In the genomic region with DNA sequence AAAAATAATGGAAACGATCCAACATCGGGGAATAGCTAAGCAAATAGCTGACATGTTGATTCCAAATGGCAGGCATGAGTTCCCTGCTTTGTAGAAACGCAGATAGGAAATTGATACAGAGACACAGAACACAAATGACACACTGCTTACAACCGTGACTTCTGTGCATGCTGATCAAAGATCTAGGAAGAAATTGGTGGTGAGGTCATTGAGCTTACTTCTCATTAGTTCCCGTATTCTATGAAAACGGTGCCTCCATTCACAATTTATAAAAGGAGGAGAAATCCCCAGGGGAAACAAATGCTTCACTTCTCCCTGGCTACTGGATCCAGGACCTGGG, we compare ENCODE assay signal across 11 mouse cellular contexts. TPM values are rescaled to one million over a fixed set of nuclear protein-coding genes. Genes with fewer than 3 reads are reported as not detected.
DNase-seq lines count a peak whose midpoint lies in the region; ATAC-seq lines count a peak whose summit lies in the region.
"Had no signal": no experiment of that assay in that cellular context is flagged by ENCODE, and none has a peak within 500 bp of the region (broad histone marks: within the 10 kb centered on the region; RNA-seq: fewer than 3 reads in every experiment).

No protein-coding gene starts in this region.

- DNase-seq in heart, adult 11 months, result no peak
- DNase-seq in MN1 (ENCODE audit: low spot score), result peak; percentile 31
- no peak for DNase-seq in midbrain, embryonic 11.5 days (ENCODE audit: low spot score, missing footprints)
- DNase-seq in ovary, adult 18-20 months (ENCODE audit: low spot score), result no peak
- DNase-seq in adipocyte (ENCODE audit: low spot score), result no peak
- DNase-seq in frontal cortex, postnatal 14 days (ENCODE audit: low spot score in 2 of 2), result no peak
- DNase-seq: gastrocnemius, postnatal 25 days; kidney, postnatal 14 days; right cerebral cortex, postnatal 14 days had no signal

- peak overlapping the region; percentile 23 for H3K4me3 ChIP-seq in heart, embryonic 16.5 days (ENCODE audit: low read length)
- 0 out of 2 replicates have a peak overlapping the region, but pooled peaks have one; percentile 4 for H3K4me3 ChIP-seq in forebrain, embryonic 13.5 days
- H3K4me3 ChIP-seq in midbrain, embryonic 11.5 days (ENCODE audit: low read depth, low read length), result peak overlapping the region; percentile 5; the same call in 1 of the 2 replicates

- no peaks in the 10 kb centered on the region for H3K9me3 ChIP-seq in heart, embryonic 16.5 days (replicated peaks; ENCODE audit: control insufficient read depth, low read length)
- H3K9me3 ChIP-seq in forebrain, embryonic 13.5 days (replicated peaks), result no peaks in the 10 kb centered on the region
- no peaks in the 10 kb centered on the region for H3K9me3 ChIP-seq in midbrain, embryonic 11.5 days (ENCODE audit: control insufficient read depth, low read length)

- no peaks in the 10 kb centered on the region for H3K36me3 ChIP-seq in heart, embryonic 16.5 days (ENCODE audit: control insufficient read depth, insufficient read depth)
- H3K36me3 ChIP-seq in forebrain, embryonic 13.5 days (ENCODE audit: poor library complexity, severe bottlenecking), result no peaks in the 10 kb centered on the region
- no peaks in the 10 kb centered on the region for H3K36me3 ChIP-seq in midbrain, embryonic 11.5 days (ENCODE audit: control insufficient read depth, insufficient read depth, low read length)

- H3K27me3 ChIP-seq in heart, embryonic 16.5 days (ENCODE audit: control insufficient read depth, insufficient read depth, low read length), result peaks cover 8% of the 10 kb centered on the region
- no peaks in the 10 kb centered on the region for H3K27me3 ChIP-seq in forebrain, embryonic 13.5 days
- peaks cover 2% of the 10 kb centered on the region; the same call in 1 of the 2 replicates for H3K27me3 ChIP-seq in midbrain, embryonic 11.5 days (ENCODE audit: control insufficient read depth, insufficient read depth, low read length)

- 48% methylated on average over 6 of the region's 6 CpGs for WGBS in heart, embryonic 16.5 days
- WGBS in forebrain, embryonic 13.5 days, result 7% methylated on average over 6 of the region's 6 CpGs
- WGBS in midbrain, embryonic 11.5 days, result 19% methylated on average over 6 of the region's 6 CpGs

- H3K4me2 ChIP-seq in heart, embryonic 16.5 days (ENCODE audit: low read depth, low read length), result peak overlapping the region; percentile 59
- H3K4me2 ChIP-seq in forebrain, embryonic 13.5 days, result peak overlapping the region; percentile 53
- peak overlapping the region; percentile 42 for H3K4me2 ChIP-seq in midbrain, embryonic 11.5 days

- peaks cover 31% of the 10 kb centered on the region for H3K4me1 ChIP-seq in heart, embryonic 16.5 days (ENCODE audit: control insufficient read depth, insufficient read depth, low read length)
- peaks cover 81% of the 10 kb centered on the region for H3K4me1 ChIP-seq in forebrain, embryonic 13.5 days
- peaks cover 60% of the 10 kb centered on the region for H3K4me1 ChIP-seq in midbrain, embryonic 11.5 days (ENCODE audit: control insufficient read depth, insufficient read depth, low read length)

- no peak overlapping the region for H3K9ac ChIP-seq in heart, embryonic 16.5 days (ENCODE audit: low read length)
- H3K9ac ChIP-seq in forebrain, embryonic 13.5 days, result peak overlapping the region; percentile 60; the same call in 1 of the 2 replicates
- H3K9ac ChIP-seq in midbrain, embryonic 11.5 days (ENCODE audit: low read length), result peak overlapping the region; percentile 18; the same call in 1 of the 2 replicates

- no peak for ATAC-seq in heart, embryonic 16.5 days (replicated peaks; ENCODE audit: extremely low read depth, insufficient read depth, low FRiP score)
- no peak for ATAC-seq in forebrain, embryonic 13.5 days
- ATAC-seq in midbrain, embryonic 11.5 days (ENCODE audit: low FRiP score), result no peak

- no peak overlapping the region for H3K27ac ChIP-seq in heart, embryonic 16.5 days (ENCODE audit: low read length)
- H3K27ac ChIP-seq in forebrain, embryonic 13.5 days, result peak overlapping the region; percentile 99
- peak overlapping the region; percentile 78; the same call in 1 of the 2 replicates for H3K27ac ChIP-seq in midbrain, embryonic 11.5 days (ENCODE audit: low read depth, low read length)

RNA-seq across cellular contexts. Expression of a gene that starts 2.6 kb away (rescaled TPM):
- 2.9 TPM in 2 replicates for polyA plus RNA-seq in heart, embryonic 16.5 days (2015; fragmentation: Nextera tagmentation; extraction: Ambion mirVana)
- 12.7 and 15.1 TPM in 2 replicates for polyA plus RNA-seq in forebrain, embryonic 13.5 days (2015; fragmentation: Nextera tagmentation; extraction: Ambion mirVana)
- 12.1 and 12.6 TPM in 2 replicates for polyA plus RNA-seq in midbrain, embryonic 11.5 days (2014; fragmentation: Nextera tagmentation; extraction: Ambion mirVana)

RNA-seq across cellular contexts. Expression of a gene that starts 34.1 kb away (rescaled TPM):
- polyA plus RNA-seq in heart, embryonic 16.5 days (2015; fragmentation: Nextera tagmentation; extraction: Ambion mirVana), result 0.04 and 0.19 TPM in 2 replicates
- polyA plus RNA-seq in forebrain, embryonic 13.5 days (2015; fragmentation: Nextera tagmentation; extraction: Ambion mirVana), result 141 and 165 TPM in 2 replicates
- polyA plus RNA-seq in midbrain, embryonic 11.5 days (2014; fragmentation: Nextera tagmentation; extraction: Ambion mirVana), result 7.2 and 8.6 TPM in 2 replicates

Comparison
In these comparisons a context has a peak if more than half of its experiments do, and no peak if none do; other contexts are left out.
1. RNA of a gene that starts 34.1 kb away (polyA plus RNA-seq): 141 to 165 TPM in forebrain, embryonic 13.5 days; 7.2 to 8.6 TPM in midbrain, embryonic 11.5 days and 0.04 to 0.19 TPM in heart, embryonic 16.5 days; every median in the first group is over 10 times any median in the second.
2. Peak in every context shown above with its lines, with median percentiles within 50 percentile points of each other: H3K4me2 ChIP-seq and H3K4me3 ChIP-seq.